Mouse (Mus musculus) limb, embryonic 14.5 days (tissue): Measurements from ENCODE around the gene Vtcn1. TPM values are rescaled to one million over a fixed set of nuclear protein-coding genes. Genes with fewer than 3 reads are reported as not detected.

Source experiments
- ATAC-seq: fragments of 200-750 bp; cut with Nextera tagmentation; 2 replicates; pipeline ENCODE4 v1.8.0; 2017; ENCODE audit warnings: low read depth, moderate number of reproducible peaks, moderate TSS enrichment; ENCODE audit not compliant: low FRiP score
- DNase-seq: peaks from one replicate; pipeline ENCODE4 v3.0.0-alpha.2; 2015; ENCODE audit warnings: low spot score
- H3K27ac ChIP-seq: fragments of 300-500 bp; sonication (generic); replicated peaks from 2 replicates; pipeline ENCODE4 v1.5.1; 2014; ENCODE audit warnings: low read depth, mild to moderate bottlenecking, low read length, moderate library complexity, mixed read lengths
- H3K27me3 ChIP-seq: fragments of 300-500 bp; sonication (generic); 2 replicates; pipeline ENCODE4 v1.6.1; 2014; ENCODE audit warnings: low read length, mixed read lengths; ENCODE audit not compliant: control insufficient read depth, insufficient read depth
- H3K36me3 ChIP-seq: fragments of 300-500 bp; sonication (generic); 2 replicates; pipeline ENCODE4 v1.6.1; 2014; ENCODE audit warnings: mild to moderate bottlenecking, low read length, moderate library complexity, mixed read lengths; ENCODE audit not compliant: control insufficient read depth, insufficient read depth
- H3K4me1 ChIP-seq: fragments of 300-500 bp; sonication (generic); 2 replicates; pipeline ENCODE4 v1.6.1; 2014; ENCODE audit warnings: antibody characterized with exemption, low read length, mixed read lengths; ENCODE audit not compliant: control insufficient read depth, insufficient read depth
- H3K4me2 ChIP-seq: fragments of 300-500 bp; sonication (generic); replicated peaks from 2 replicates; pipeline ENCODE4 v1.6.1; 2014; ENCODE audit warnings: low read depth, mild to moderate bottlenecking, low read length, moderate library complexity; ENCODE audit not compliant: severe bottlenecking
- H3K4me3 ChIP-seq: fragments of 300-500 bp; sonication (generic); replicated peaks from 2 replicates; pipeline ENCODE4 v1.5.1; 2014; ENCODE audit warnings: low read length
- H3K9ac ChIP-seq: fragments of 300-500 bp; sonication (generic); 2 replicates; pipeline ENCODE4 v1.6.1; 2014; ENCODE audit warnings: mild to moderate bottlenecking, low read depth, low read length, moderate library complexity; ENCODE audit not compliant: severe bottlenecking
- H3K9me3 ChIP-seq: fragments of 300-500 bp; sonication (generic); 2 replicates; pipeline ENCODE4 v1.6.1; 2016; ENCODE audit warnings: low read length; ENCODE audit not compliant: control insufficient read depth
- POLR2A ChIP-seq: fragments of 200-500 bp; IDR thresholded peaks from 2 replicates; pipeline ENCODE4 v1.8.0; 2012; ENCODE audit warnings: inconsistent platforms, mild to moderate bottlenecking, moderate library complexity, borderline replicate concordance; ENCODE audit not compliant: insufficient read depth, insufficient read length; ENCODE audit errors: extremely low read depth
- WGBS: fragments of 180-500 bp; shearing (Covaris S2); extraction: QIAGEN DNeasy Blood & Tissue Kit; methylation state at CpG from one replicate; pipeline ENCODE4 v1.1.7; 2014; 5-methylcytosine and 5-hydroxymethylcytosine counted together
- polyA plus RNA-seq, 2 experiments: library from polyadenylated mRNA; depleted of rRNA in 1 of 2; stranded (reverse) in 1 of 2; unstranded in 1 of 2; fragments of >200 nt; fragmentation: Nextera tagmentation in 1 of 2; extraction: Ambion mirVana in 1 of 2; gene quantifications; 2 replicates each; pipeline versions ENCODE4 v1.2.1 to v1.2.3; 2012 to 2014

The Vtcn1 gene
- polyA plus RNA-seq, 2 experiments = 0.34 to 0.47 TPM

DNA sequence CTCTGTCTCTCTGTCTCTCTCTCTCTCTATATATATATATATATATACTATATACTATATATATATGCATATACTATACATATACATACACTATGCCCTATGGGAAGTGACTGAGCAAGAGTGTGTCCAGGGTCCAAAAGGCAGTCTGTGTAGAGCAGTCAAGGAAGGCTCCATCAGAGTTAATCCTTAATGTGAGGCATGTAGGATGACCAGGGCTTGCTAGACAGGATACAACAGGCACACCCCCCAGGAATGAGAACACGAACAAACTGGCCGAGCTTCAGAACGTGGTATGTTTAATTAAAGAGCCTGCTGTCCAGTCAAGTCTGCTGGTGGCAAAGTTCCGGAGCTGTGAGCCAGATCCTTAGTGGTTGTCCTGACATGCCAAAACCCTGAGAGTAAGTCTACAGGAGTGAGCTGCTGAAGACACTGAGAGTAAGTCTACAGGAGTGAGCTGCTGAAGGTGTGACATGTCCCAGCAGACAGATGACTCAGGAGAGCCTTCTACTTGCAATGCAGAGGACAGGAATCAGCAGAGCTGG, 115.3 kb downstream of the Vtcn1 start:
- no peak for TF ChIP-seq POLR2A
- DNase-seq = no peak
- Histone ChIP-seq H3K9me3 (no peaks in the 10 kb centered on the region), H3K36me3 (peaks cover 62% of the 10 kb centered on the region), H3K4me2 (no peak overlapping the region), H3K4me1 (no peaks in the 10 kb centered on the region), H3K9ac (no peak overlapping the region), H3K4me3 (no peak overlapping the region), H3K27me3 (no peaks in the 10 kb centered on the region), H3K27ac (no peak overlapping the region)
- 83% methylated on average over 4 of the region's 4 CpGs for WGBS
- ATAC-seq = no peak

Other genes starting within 250 kb of the Vtcn1 start
- gene Man1a2, start 140.0 kb upstream of the Vtcn1 start, polyA plus RNA-seq (2012; rRNA removed) = 16.6 and 16.8 TPM in 2 replicates
- 87.1 and 95.4 TPM in 2 replicates for gene Man1a2, start 140.0 kb upstream of the Vtcn1 start, polyA plus RNA-seq (2014; fragmentation: Nextera tagmentation; extraction: Ambion mirVana)
- 11.6 and 12.8 TPM in 2 replicates for gene Trim45, start 96.7 kb downstream of the Vtcn1 start, polyA plus RNA-seq (2012; rRNA removed)
- gene Trim45, start 96.7 kb downstream of the Vtcn1 start, polyA plus RNA-seq (2014; fragmentation: Nextera tagmentation; extraction: Ambion mirVana) = 4.3 and 5.5 TPM in 2 replicates
- 13.9 and 14.0 TPM in 2 replicates for gene Ttf2, start 144.2 kb downstream of the Vtcn1 start, polyA plus RNA-seq (2012; rRNA removed)
- 14.0 and 17.9 TPM in 2 replicates for gene Ttf2, start 144.2 kb downstream of the Vtcn1 start, polyA plus RNA-seq (2014; fragmentation: Nextera tagmentation; extraction: Ambion mirVana)
- gene Cd101, start 204.1 kb downstream of the Vtcn1 start, polyA plus RNA-seq (2012; rRNA removed) = 0.10 and 0.14 TPM in 2 replicates
- gene Cd101, start 204.1 kb downstream of the Vtcn1 start, polyA plus RNA-seq (2014; fragmentation: Nextera tagmentation; extraction: Ambion mirVana) = 0.19 TPM in 1 of 2 replicates, not detected in the other